Comparison of ENCODE assay signal across 8 mouse cellular contexts in the genomic region with DNA sequence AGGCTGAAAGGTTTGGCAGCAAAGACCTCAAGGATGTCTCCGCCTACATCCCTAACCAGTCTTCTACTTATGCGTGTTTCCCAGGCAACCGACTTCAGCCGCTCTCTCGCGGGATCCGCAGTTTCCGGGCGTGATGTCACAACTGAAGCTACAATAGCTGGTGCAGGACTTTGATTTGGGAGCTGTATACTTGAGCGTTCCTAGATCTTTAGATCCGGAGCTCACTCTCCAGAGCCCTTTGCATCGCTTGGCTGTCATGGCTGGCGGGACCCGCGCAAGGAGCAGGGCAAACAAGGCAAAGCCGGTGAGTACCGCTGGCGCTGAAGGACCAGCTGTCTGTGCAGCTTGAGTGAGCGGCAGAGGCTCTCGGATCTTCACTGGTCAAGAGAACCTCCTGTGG. TPM values are rescaled to one million over a fixed set of nuclear protein-coding genes. Genes with fewer than 3 reads are reported as not detected.
A peak's percentile ranks its signal among the peaks of the same experiment; 100 is the strongest.
DNase-seq lines count a peak whose midpoint lies in the region; ATAC-seq and TF ChIP-seq lines count a peak whose summit lies in the region.

TSS of gene Lrif1 (plus strand) at position 158 of the 400 bp plus-strand sequence.

- WGBS in forebrain, postnatal 0 days = under 1% methylated on average over 20 of the region's 20 CpGs
- under 1% methylated on average over 20 of the region's 20 CpGs for WGBS in lung, embryonic 14.5 days
- WGBS in thymus, adult 2 months = 1% methylated on average over 20 of the region's 20 CpGs

- DNase-seq in G1E (ENCODE audit: low spot score) = no peak
- DNase-seq in cerebellum, adult 8-10 months = peak; percentile 74
- peak; percentile 93 for DNase-seq in forebrain, postnatal 0 days
- peak; percentile 86 for DNase-seq in layer of hippocampus, adult 8-10 months (ENCODE audit: low spot score in 2 of 2)
- peak; percentile 92 for DNase-seq in lung, embryonic 14.5 days
- DNase-seq in thymus, adult 2 months = peak; percentile 79

- peak within 1 kb of the TSS; percentile 90 for H3K9ac ChIP-seq in forebrain, postnatal 0 days
- peak within 1 kb of the TSS; percentile 65 for H3K9ac ChIP-seq in lung, embryonic 14.5 days

- TF ChIP-seq CTCF in G1E (IDR thresholded peaks at IDR 0.05; ENCODE audit: low read depth, low read length) = no peak
- no peak for TF ChIP-seq CTCF in forebrain, postnatal 0 days (IDR thresholded peaks at IDR 0.05; ENCODE audit: low read depth)
- no peak for TF ChIP-seq CTCF in lung, embryonic 14.5 days (IDR thresholded peaks at IDR 0.05; ENCODE audit: low read depth)
- no peak for TF ChIP-seq CTCF in thymus, adult 2 months (IDR thresholded peaks at IDR 0.05; ENCODE audit: borderline replicate concordance, control insufficient read depth, extremely low read depth, insufficient read depth, low read length, poor library complexity)

- H3K27ac ChIP-seq in forebrain, postnatal 0 days (ENCODE audit: low read depth, low read length) = peak within 1 kb of the TSS; percentile 90
- peak within 1 kb of the TSS; percentile 67; the same call in 1 of the 2 replicates for H3K27ac ChIP-seq in lung, embryonic 14.5 days (ENCODE audit: low read depth)
- H3K27ac ChIP-seq in thymus, adult 2 months (ENCODE audit: control insufficient read depth, insufficient read depth, low read length) = no peak within 1 kb of the TSS

- peaks cover 5% of the 10 kb centered on the region; the same call in 1 of the 2 replicates for H3K27me3 ChIP-seq in G1E (ENCODE audit: insufficient read depth, low read length)
- no peaks in the 10 kb centered on the region for H3K27me3 ChIP-seq in forebrain, postnatal 0 days (ENCODE audit: insufficient read depth, low read length)
- no peaks in the 10 kb centered on the region for H3K27me3 ChIP-seq in lung, embryonic 14.5 days (ENCODE audit: insufficient read depth, low read length)
- no peaks in the 10 kb centered on the region for H3K27me3 ChIP-seq in thymus, adult 2 months (ENCODE audit: control insufficient read depth, insufficient read depth, low read length)

- H3K4me1 ChIP-seq in G1E (ENCODE audit: insufficient read depth, low read depth, low read length) = no peaks in the 10 kb centered on the region
- H3K4me1 ChIP-seq in forebrain, postnatal 0 days (ENCODE audit: insufficient read depth) = no peaks in the 10 kb centered on the region
- no peaks in the 10 kb centered on the region for H3K4me1 ChIP-seq in lung, embryonic 14.5 days (ENCODE audit: insufficient read depth)
- no peaks in the 10 kb centered on the region; the same call in 1 of the 2 replicates for H3K4me1 ChIP-seq in thymus, adult 2 months (replicated peaks; ENCODE audit: control insufficient read depth, insufficient read depth, low read length)

- no peak within 1 kb of the TSS; the same call in 1 of the 2 replicates for H3K4me3 ChIP-seq in G1E (ENCODE audit: low read depth, low read length)
- H3K4me3 ChIP-seq in forebrain, postnatal 0 days (ENCODE audit: low read depth, low read length) = peak within 1 kb of the TSS; percentile 71
- H3K4me3 ChIP-seq in lung, embryonic 14.5 days (ENCODE audit: low read depth, low read length) = peak within 1 kb of the TSS; percentile 51
- peak within 1 kb of the TSS; percentile 38 for H3K4me3 ChIP-seq in thymus, adult 2 months (ENCODE audit: control insufficient read depth, insufficient read depth, low read length)

- 0 out of 2 replicates have a peak, but pooled peaks have one; percentile 34 for ATAC-seq in G1E (ENCODE audit: extremely low read depth, insufficient number of reproducible peaks, low FRiP score, poor library complexity, severe bottlenecking)
- peak; percentile 100 for ATAC-seq in forebrain, postnatal 0 days
- peak; percentile 97 to 99 for ATAC-seq in hematopoietic stem cell, adult 5-6 weeks (replicated peaks in 1 of 2; ENCODE audit: insufficient read depth in 1 of 2, low FRiP score in 2 of 2, low TSS enrichment in 1 of 2, low read depth in 1 of 2, poor library complexity in 2 of 2, severe bottlenecking in 2 of 2)
- peak; percentile 99 for ATAC-seq in lung, embryonic 14.5 days (ENCODE audit: insufficient read depth)
- peak; percentile 76 for ATAC-seq in neutrophil, adult 5-6 weeks (ENCODE audit: extremely low read depth, insufficient number of reproducible peaks, low FRiP score, poor library complexity, severe bottlenecking)

- no peaks in the 10 kb centered on the region for H3K9me3 ChIP-seq in G1E (replicated peaks)
- no peaks in the 10 kb centered on the region for H3K9me3 ChIP-seq in forebrain, postnatal 0 days (ENCODE audit: low read length)
- H3K9me3 ChIP-seq in lung, embryonic 14.5 days (ENCODE audit: low read depth, low read length) = no peaks in the 10 kb centered on the region

- no peak for TF ChIP-seq POLR2A in thymus, adult 2 months (IDR thresholded peaks at IDR 0.05; ENCODE audit: control insufficient read depth, extremely low read depth, insufficient read depth, low read length, poor library complexity)

- no peaks in the 10 kb centered on the region for H3K36me3 ChIP-seq in G1E (replicated peaks)
- H3K36me3 ChIP-seq in forebrain, postnatal 0 days (ENCODE audit: insufficient read depth) = no peaks in the 10 kb centered on the region
- no peaks in the 10 kb centered on the region for H3K36me3 ChIP-seq in lung, embryonic 14.5 days (ENCODE audit: insufficient read depth)
- no peaks in the 10 kb centered on the region for H3K36me3 ChIP-seq in thymus, adult 2 months (ENCODE audit: control insufficient read depth, insufficient read depth, low read length)

- H3K4me2 ChIP-seq in forebrain, postnatal 0 days (ENCODE audit: low read depth) = peak within 1 kb of the TSS; percentile 50
- H3K4me2 ChIP-seq in lung, embryonic 14.5 days = peak within 1 kb of the TSS; percentile 64

RNA-seq across cellular contexts. Expression of gene Lrif1, which starts in this region (rescaled TPM):
- total RNA-seq in G1E (2014; fragmentation: Nextera tagmentation) (81.6 and 103 TPM in 2 replicates), G1E (2017) (45.2 and 51.0 TPM in 2 replicates)
- polyA plus RNA-seq in G1E (2012) = 2.0 and 2.3 TPM in 2 replicates
- total RNA-seq in forebrain, postnatal 0 days (2014; rRNA removed) = 21.8 and 26.8 TPM in 2 replicates
- 15.0 and 15.2 TPM in 2 replicates for polyA plus RNA-seq in forebrain, postnatal 0 days (2015; fragmentation: Nextera tagmentation; extraction: Ambion mirVana)
- 31.7 and 62.0 TPM in 2 replicates for total RNA-seq in hematopoietic stem cell, adult 5-6 weeks (2017)
- 10 to 100 TPM; 20.4 to 25.1 (median 23.9) TPM for total RNA-seq in layer of hippocampus, adult 8-10 months (2022)
- 15.8 and 17.6 TPM in 2 replicates for polyA plus RNA-seq in lung, embryonic 14.5 days (2014; fragmentation: Nextera tagmentation; extraction: Ambion mirVana)
- 90.7 and 106 TPM in 2 replicates for total RNA-seq in neutrophil, adult 5-6 weeks (2017)
- polyA plus RNA-seq in thymus, adult 2 months (2012; rRNA removed) = 4.7 and 5.0 TPM in 2 replicates

Comparison
In these comparisons a context has a peak if more than half of its experiments do, and no peak if none do; other contexts are left out.
1. ATAC-seq: peak in every context shown above with its lines; median percentile 100 in forebrain, postnatal 0 days; 99 in lung, embryonic 14.5 days; 98 in hematopoietic stem cell, adult 5-6 weeks; 76 in neutrophil, adult 5-6 weeks; 34 in G1E.